Mouse (Mus musculus) megakaryocyte, adult 5-6 weeks (primary cell): ENCODE data around the gene Naaladl1. TPM values are rescaled to one million over a fixed set of nuclear protein-coding genes. Genes with fewer than 3 reads are reported as not detected.
A peak's percentile ranks its signal among the peaks of the same experiment; 100 is the strongest.

Experiments used
- ATAC-seq: 2 replicates; pipeline ENCODE4 v1.8.0; 2016; ENCODE audit warnings: mild to moderate bottlenecking, inconsistent platforms; ENCODE audit not compliant: poor library complexity, severe bottlenecking
- total RNA-seq, 2 experiments: library from RNA; stranded (forward) in 1 of 2; stranded (reverse) in 1 of 2; fragments of 153-499, 151-499 nt in 1 of 2; fragments of 221-1000, 200-1000 nt in 1 of 2; gene quantifications; 2 replicates each; pipeline versions ENCODE4 v1.2.3 to v1.2.4; 2015 to 2017

The Naaladl1 gene
- 0.32 and 1.2 TPM in 2 replicates for total RNA-seq (2015)
- total RNA-seq (2017), result 0.28 and 0.55 TPM in 2 replicates

GRCm38 (mm10) chr19:6105586-6105985 lies at the start of gene Naaladl1:
Naaladl1 (plus strand) TSS chr19:6105782.
- ATAC-seq, result no peak

GRCm38 (mm10) chr19:6056696-6057095 lies 48.9 kb upstream of the Naaladl1 start:
- ATAC-seq, result no peak

GRCm38 (mm10) chr19:6057313-6058096 lies 48.1 kb upstream of the Naaladl1 start, which contains the start of the genes Mrpl49 and Fau:
Mrpl49 (minus strand) TSS chr19:6057785.
Fau (plus strand) TSS chr19:6057844.
- ATAC-seq, result peak; percentile 86

GRCm38 (mm10) chr19:6058513-6058912 lies 47.1 kb upstream of the Naaladl1 start:
- no peak for ATAC-seq

GRCm38 (mm10) chr19:6058966-6059365 lies 46.6 kb upstream of the Naaladl1 start:
- no peak for ATAC-seq

- peak; percentile 79 for ATAC-seq
These were observed 44.5 kb upstream of the Naaladl1 start, which contains the start of gene Znhit2 for GRCm38 (mm10) chr19:6061021-6061533. Znhit2 (plus strand) TSS chr19:6061192.

GRCm38 (mm10) chr19:6061641-6062302 lies 43.8 kb upstream of the Naaladl1 start:
- peak; percentile 31 for ATAC-seq

- no peak for ATAC-seq
These were observed 43.2 kb upstream of the Naaladl1 start for GRCm38 (mm10) chr19:6062418-6062817.

GRCm38 (mm10) chr19:6063081-6063480 lies 42.5 kb upstream of the Naaladl1 start:
- ATAC-seq, result no peak

GRCm38 (mm10) chr19:6066571-6066970 lies 39.0 kb upstream of the Naaladl1 start:
- ATAC-seq, result no peak

GRCm38 (mm10) chr19:6067011-6067723 lies 38.4 kb upstream of the Naaladl1 start:
- peak; percentile 79 for ATAC-seq

GRCm38 (mm10) chr19:6067724-6068415 lies 37.7 kb upstream of the Naaladl1 start, which contains the start of gene Tm7sf2:
Tm7sf2 (minus strand) TSS chr19:6068373.
- peak; percentile 93 for ATAC-seq

GRCm38 (mm10) chr19:6068951-6069350 lies 36.6 kb upstream of the Naaladl1 start:
- no peak for ATAC-seq

- no peak for ATAC-seq
These were observed 35.7 kb upstream of the Naaladl1 start for GRCm38 (mm10) chr19:6069851-6070250.

GRCm38 (mm10) chr19:6070571-6071250 lies 34.9 kb upstream of the Naaladl1 start:
- no peak for ATAC-seq

- ATAC-seq, result no peak
These were observed 34.3 kb upstream of the Naaladl1 start for GRCm38 (mm10) chr19:6071261-6071660.

- ATAC-seq, result peak; percentile 57
These were observed 31.7 kb upstream of the Naaladl1 start for GRCm38 (mm10) chr19:6073889-6074288.

- peak; percentile 97 for ATAC-seq
These were observed 28.8 kb upstream of the Naaladl1 start, which contains the start of gene Vps51 for GRCm38 (mm10) chr19:6076564-6077393. Vps51 (minus strand) TSS chr19:6077231.

GRCm38 (mm10) chr19:6079983-6080480 lies 25.6 kb upstream of the Naaladl1 start, which contains the start of gene Tmem262:
Tmem262 (plus strand) TSS chr19:6080033.
- no peak for ATAC-seq
